Mouse (Mus musculus): ENCODE results near the gene Lcat. TPM values are rescaled to one million over a fixed set of nuclear protein-coding genes. Genes with fewer than 3 reads are reported as not detected.
A peak's percentile ranks its signal among the peaks of the same experiment; 100 is the strongest.

Gene Lcat
- polyA plus RNA-seq, 3 experiments from 2014 or later, result 0.44 to 0.67 (median 0.45) TPM

DNA sequence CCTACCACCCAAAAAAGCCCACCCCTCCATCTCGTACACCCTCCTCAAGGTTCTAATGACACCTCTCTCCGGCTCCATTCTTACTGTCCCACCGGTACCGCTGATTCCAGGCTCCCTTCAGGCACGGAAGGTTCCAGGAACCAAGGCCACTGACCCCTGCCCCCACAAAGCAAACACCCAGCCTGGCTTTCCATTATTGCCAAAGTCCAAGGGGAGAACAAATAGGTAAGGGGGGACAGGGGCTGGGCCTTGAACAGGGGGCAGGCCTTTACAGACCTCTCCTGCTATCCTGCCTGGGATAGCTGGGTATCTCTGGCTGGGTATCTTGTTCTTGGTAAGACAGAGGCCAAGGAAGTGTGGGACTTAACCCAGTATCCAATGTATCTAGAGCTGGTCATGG lies 640 bp downstream of the Lcat start:
- ATAC-seq, result no peak

DNA sequence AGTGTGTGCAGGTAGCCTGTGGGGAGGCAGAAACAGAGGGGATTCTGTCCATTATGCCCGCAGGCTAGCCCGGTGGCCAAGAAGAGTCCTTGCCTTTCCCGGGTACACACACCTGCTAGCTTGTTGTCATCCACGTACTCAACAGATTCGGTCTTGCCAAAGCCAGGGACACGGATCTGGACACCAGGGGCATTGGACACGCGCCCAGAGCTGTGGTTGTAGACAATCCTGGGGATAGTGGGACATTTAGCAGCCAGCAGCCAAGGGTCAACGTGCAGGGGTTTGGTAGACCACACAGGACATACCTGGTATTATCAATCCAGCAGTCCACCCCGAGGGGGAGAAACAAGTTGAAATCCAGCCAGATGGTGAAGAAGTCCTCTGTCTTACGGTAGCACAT lies 1.2 kb downstream of the Lcat start:
- no peak for ATAC-seq

DNA sequence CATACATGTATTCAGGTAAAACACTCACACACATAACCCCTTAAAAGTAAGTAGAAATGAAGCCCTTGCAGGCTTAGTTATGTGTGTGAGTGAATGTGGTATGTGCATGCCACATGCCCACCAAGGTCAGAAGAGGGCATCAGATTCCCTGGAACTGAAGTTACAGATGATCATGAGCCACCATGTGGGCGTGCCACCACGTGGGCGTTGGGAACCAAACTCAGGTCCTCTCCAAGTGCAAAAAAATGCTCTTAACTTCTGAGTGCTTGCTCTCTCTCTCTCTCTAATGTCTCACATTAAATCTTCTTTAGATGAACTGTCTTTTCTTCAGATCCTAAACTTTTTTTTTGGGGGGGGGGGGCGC lies 4.9 kb downstream of the Lcat start, which contains the start of gene Psmb10:
Gene Psmb10 (minus strand): TSS at position 139 of the 364 bp plus-strand sequence.
- peak; percentile 23 for ATAC-seq

DNA sequence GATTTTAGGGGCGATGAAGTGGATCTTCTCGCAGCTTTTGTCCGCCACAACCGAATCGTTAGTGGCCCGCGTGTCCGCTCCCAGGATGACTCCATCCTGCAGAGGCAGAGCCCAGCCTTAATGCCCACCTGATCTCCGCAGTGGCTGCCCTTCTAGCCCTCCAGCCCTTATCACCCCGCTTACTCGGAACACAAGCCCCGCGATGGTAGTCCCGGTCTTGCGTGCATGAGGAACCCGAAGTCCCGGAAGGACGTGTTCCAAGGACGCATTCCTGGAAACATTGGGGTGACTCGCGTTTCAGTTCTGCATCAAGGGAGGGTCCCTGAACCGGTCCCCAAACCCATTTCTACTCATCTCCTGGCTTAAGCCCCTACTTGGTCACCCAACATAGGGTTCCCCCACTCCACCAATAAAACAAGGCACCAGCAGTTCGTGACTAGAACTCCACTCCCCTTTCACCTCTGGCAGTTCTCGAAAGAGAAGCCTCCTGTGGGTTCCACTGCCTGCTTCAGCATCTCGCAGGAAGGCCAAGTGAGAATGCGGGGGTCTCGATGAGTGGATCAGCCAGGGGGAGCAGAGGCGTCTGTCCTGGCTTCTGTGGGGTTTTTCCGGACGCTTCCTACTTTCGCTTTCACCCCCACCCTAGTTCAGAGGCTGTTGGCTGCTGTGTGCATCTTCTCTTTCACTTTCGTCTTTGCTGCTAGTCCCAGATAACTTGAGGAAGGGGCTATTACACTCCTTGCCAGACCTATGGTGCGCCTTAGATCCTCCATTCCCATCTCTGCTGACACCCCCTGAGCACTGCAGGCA lies 5.5 kb downstream of the Lcat start:
- ATAC-seq, result peak; percentile 91

DNA sequence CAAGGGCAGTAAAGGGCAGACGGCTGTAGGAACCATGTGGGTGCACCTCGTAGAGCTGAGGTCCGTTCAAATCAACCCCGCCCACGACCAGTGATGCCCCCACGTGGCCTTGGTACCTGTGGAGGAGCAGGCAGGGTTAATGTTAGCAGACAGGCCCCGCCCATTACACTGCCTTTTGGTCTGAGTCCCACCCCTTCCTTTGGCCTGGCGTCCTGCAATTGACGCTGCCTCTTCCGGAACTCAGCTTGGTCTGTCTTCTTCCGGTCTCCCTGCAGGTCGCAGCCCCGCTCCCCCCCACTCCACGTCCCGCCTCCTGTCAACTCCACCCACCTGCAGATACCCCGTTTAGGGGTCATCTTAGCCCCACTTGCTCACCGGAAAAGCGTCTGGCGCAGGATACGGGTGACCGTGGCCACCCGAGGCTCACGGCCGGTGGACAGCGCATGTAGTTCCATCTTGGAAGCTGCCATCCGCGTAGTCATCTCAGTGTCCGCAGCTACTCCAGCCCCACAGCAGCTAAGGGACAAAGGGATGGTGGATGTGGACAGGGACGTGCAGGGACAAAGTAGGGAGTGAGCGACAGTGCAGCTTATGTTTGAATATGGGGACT lies 6.2 kb downstream of the Lcat start:
- peak; percentile 46 for ATAC-seq

DNA sequence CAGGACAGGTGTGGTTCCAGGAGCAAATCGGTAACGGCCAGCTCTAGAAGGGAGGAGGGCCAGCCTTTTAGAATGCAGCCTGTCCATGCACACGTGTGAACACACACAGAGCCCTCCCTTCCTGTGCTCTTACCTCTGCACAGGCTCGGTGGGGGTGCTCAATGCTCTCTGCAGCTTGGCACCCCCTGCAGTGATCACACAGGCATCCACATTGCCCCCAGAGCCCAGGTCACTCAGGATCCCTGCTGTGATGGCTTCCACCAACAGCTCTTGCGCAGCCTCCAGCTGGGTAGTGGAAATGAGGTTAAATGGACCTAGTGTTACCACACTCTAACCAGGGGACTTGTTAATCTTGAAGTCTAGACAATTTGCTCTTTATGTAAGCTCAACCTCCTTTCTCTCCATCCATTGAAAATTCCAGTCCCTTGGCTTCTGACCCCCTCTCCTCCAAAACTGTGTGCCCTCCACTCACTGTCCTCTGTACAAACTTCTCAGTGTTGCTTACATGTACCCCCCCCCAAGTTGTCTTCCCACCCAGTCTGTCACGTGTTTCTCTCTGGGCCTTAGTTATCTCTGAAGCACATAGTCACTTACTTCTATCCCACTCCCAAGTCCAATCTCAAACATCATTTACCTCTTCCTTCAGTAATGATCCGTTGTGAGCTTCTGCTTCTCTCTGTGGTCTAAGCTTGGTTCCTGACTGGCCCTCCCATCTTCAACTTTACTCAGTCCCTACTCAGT lies 7.1 kb downstream of the Lcat start:
- ATAC-seq, result no peak

DNA sequence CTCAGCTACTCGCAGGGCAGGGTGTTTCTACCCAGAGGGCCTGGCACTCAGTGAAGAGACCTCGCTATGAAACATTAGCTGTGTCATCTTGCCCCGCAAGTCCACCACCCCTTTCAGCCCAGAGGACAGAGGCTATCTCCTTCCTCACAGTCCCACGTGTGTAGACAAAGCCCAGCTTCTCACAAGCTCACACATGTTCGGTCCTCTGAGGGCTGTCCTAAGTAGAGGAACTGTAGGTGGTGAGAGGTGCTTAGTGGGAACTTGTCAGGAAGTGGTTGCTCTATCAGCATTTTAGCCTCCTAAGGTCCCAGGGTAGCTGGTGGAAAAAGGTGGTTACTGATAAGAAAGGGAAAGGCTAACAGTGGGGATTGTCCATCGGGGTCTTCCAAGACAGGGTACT lies 8.1 kb downstream of the Lcat start:
- no peak for ATAC-seq

DNA sequence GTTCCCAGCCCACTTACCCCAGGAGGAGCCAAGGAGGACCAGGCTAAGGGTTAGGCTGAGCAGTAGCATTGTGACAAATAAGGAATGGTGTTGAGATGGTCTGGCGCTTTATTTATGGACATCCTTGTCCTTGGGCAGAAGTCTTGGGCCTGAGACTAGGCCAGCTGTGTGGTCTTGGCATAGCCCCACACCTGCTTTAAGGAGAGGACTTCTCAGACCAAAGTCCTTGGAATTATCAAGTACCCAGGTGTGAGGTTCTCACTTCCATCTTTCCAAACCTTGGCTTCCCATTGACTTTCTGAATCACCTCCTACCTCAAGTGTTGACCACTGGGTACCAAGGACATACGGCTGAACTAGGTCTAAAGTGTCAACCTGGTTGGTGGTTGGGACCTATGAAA lies 9.4 kb downstream of the Lcat start, which contains the start of gene Ctrl:
Gene Ctrl (minus strand): TSS at position 101 of the 400 bp plus-strand sequence.
- no peak for ATAC-seq

DNA sequence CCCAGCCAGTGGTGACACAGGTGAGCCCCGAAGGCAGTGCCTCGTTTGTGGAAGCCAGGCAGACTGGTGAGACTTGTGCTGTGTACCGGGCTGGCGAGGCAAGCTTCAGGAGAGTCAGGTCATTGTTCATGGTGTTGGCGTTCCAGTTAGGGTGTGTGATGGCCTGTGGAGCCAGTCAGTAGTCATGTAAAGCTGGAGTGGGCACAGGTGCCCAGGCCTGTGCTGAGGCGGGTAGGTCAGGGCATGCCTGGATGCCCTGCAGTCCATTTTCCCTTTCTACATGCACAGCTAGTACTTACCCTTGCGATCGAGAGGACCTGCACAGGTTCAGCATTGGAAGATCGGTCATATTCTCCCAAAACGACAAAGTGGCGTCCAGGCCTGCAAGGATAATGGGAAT lies 10.7 kb downstream of the Lcat start:
- ATAC-seq, result no peak

DNA sequence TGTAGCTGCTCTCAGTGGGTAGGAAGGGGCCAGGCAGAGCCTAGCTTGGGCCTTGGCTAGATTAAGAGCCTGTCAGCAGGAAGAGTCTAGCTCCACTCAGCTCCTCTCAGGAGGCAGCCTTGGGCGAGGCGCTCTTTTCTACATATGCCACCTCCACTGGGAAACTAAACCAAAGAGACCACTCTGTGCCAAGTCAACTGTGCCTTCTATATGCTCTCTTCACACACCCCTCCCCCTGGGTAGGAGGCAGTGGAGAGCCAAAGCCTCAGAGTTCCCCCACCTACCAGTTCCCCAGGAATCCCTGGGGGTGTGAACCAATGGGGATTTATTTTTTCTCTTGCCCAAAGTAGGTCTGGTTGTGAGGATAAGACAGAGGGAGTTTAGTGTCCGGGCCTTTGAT lies 11.9 kb downstream of the Lcat start:
- no peak for ATAC-seq

DNA sequence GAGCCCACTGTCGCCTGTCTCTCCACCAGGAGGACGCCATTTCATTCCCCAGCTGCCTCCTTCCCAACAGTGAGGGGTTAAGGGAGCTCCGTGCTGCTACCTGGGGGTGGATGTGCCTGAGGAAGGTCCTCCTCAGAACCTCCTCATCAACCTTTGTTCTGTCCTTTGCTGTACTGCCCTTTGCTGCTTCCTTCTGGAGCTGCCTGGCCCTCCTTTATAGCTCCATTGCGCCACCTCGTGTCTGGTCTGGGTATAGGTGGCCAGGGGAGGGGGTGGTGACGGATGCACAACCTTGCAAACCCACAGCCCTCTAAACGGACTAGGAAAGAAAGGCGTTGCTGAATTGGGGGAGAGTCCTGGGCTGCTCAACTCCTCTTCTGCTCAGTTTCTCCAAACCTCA lies 12.6 kb downstream of the Lcat start:
- ATAC-seq, result peak; percentile 82

DNA sequence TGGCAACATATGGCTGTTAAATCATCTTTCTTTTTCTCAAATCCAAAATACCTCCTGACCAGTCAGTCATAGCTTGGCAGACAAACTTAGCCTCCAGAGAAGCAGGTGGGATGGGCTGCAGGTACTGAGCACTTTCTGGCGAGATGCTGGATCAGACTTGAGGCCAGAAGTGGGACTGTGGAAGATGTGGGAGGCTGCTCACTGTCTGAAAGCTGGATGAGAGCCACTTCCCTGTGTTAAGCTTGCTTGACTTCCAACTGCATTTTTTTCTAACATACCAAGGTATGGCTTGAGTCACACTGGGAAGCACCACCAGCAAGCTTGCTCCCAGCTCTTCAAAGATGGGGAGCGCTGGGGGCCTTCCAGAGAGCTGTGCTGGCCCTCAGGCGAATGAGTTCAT lies 18.1 kb downstream of the Lcat start:
- ATAC-seq, result no peak

DNA sequence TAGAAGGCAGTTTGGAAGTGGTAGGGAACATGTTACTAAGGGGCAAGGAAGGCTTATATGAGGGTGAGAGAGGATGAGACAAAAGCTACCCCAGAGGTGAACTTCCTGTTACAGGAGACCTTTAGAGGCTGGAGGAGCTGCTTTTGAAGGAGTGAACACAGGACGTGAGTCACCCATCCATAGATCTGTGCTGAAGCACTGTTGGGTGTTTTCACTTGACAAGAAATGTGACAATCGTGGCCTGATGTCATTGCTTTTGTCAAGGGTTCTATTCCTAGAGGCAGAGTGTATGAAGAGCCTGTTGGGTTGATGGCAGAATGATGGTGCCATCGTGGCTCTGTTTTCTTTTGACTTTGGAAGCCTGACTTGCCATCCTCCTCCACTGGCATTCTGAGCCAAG lies 23.8 kb downstream of the Lcat start:
- ATAC-seq, result peak; percentile 94

DNA sequence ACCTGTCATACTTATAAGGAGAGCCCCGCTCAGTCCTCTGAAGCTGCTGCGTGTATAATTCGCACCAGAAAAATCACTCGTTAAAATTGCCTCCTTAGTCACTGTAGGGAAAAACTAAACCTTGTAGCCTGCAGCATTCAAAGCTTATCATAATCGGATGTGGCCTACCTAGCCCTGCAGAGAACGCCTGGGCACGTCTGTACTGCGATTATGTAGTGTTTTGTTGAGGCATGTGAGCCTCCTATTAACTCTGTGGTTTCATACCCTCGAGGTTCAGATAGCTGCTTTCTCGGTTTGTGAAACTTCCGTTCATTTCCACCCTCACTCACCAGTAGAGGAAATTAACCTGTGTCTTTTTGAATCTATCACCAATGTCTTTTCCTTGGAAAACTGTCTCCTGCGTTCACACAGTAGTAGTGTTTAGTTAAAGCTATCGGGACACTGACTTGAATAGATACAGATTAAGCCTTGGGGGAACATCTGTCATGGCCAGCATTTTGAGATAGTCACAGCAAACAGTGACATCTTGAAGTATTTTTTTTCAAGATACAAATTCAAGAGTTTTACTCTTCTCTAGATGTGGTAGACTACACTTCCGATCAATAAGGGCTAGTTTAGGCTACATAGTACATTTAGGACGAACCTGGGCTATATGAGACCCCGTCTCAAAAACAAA lies 42.1 kb downstream of the Lcat start:
- peak; percentile 70 for ATAC-seq

DNA sequence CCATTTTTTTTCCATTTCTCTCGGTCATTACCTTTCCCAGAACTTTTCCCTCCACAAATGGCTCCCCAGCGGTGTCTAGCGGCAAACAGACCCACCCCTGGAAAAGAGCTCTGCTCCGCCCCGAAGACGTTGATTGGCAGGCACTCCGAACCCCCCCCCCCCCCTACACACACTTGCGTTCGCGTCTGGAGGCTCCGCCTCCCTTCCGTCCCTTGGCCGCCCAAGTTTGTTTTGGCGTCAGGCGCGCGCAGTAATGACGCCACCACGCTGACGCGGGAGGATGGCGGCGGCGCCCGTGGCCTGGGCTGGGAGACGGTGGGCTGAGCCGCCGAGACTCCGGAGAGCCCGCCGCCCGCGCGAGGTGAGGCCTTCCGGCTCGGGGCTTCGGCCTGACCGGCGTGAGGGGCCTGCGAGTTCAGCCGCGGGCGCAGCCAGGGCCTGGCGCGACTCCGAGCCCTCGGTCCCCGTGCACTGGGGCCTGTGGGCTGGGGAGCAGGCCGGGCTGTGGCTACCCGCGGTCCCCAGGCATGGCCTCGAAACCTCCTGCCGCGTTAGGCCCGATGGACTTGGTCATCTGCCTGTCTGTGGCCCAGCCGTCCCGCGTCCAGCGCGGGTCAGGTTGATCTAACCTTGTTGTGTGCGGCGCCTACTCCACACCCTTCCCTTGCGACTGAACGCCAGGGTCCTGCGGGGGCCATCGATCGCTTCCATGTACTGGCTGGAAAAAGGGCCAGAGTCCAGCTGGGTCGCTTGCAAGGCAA lies 42.8 kb downstream of the Lcat start, which contains the start of gene Pskh1:
Gene Pskh1 (plus strand): TSS at position 262 of the 761 bp plus-strand sequence.
- ATAC-seq, result peak; percentile 88

DNA sequence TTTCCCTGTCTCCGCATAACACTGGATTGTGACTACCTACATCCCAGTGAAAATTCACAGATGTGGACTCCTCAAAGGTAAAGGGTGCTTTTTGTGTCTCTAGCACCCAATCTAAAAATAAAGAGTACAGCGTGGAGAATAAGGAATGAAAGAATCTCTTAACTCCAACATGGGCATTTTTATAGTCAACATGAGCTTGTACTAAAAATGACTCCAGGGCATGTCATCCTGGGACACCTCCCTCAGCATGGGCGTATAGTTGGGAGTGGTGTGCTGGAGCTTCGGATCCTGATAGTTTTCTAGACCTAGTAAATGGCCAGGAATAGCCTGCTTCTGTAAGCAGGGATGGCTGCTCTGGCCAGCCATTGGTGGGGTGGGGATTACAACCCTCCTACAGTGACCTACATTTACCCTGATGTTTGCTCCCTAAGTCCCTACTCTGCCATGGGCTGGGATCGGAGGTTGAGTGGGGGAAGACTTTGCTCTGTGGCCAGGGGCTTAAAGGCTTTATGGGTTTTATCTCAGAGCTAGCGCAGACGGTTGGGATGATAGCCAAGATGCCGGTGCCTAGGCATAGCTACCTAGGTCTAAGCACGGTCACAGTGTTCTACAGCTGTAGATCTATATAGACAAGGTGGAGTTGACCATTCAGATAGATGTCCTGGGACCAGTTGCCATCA lies 45.2 kb downstream of the Lcat start:
- ATAC-seq, result no peak

DNA sequence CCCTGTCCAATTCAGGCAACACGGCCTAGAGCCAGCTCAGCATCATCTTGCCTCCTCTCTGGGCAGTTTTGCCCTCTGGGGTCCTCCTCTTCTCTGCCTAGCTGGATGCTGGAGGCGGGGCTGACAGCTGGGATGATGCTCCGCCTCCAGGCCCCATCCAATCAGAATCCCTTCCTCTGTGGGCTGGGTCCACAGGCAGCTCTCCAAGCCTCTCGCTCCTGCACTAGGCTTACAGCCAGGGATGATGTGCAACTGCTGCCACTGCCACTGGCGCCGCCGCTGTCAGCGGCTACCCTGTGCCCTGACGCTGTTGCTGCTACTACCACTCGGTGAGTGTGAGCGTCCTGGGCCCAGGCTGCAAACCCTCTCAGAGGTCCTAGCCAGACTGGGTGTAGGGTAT lies 49.8 kb downstream of the Lcat start, which contains the start of gene Nrn1l:
Gene Nrn1l (plus strand): TSS at position 229 of the 400 bp plus-strand sequence.
- no peak for ATAC-seq

DNA sequence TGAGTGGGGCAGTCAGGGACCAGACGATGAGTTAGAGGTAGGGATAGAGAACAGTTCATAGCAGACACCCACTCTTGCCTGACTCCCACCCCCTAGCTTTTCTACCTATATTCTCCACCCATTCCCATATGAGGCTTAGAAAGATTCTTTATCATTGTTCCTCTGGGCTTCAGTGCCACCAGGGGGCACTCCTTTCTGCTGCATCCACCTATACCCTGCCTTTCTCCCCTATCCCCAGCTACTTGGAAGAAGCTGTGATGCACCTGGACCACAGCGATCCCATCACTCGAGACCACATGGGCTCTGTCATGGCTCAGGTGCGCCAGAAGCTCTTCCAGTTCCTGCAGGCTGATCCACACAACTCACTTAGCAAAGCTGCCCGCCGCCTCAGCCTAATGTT lies 50.8 kb downstream of the Lcat start:
- ATAC-seq, result no peak

DNA sequence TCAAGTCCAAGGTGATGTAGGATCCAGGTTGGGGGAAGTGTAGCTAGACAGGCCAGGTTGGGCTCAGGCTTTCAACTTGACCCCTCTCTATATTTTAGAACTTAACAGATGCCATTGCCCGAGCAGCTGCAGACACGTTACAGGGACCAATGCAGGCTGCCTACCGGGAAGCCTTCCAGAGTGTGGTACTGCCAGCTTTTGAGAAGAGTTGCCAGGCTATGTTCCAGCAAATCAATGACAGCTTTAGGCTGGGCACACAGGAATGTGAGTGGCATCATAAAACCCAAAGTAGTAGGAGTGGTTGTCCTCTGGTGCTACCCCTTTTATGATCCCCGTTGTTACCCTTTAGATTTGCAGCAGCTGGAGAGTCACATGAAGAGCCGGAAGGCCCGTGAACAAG lies 52.3 kb downstream of the Lcat start:
- ATAC-seq, result no peak

DNA sequence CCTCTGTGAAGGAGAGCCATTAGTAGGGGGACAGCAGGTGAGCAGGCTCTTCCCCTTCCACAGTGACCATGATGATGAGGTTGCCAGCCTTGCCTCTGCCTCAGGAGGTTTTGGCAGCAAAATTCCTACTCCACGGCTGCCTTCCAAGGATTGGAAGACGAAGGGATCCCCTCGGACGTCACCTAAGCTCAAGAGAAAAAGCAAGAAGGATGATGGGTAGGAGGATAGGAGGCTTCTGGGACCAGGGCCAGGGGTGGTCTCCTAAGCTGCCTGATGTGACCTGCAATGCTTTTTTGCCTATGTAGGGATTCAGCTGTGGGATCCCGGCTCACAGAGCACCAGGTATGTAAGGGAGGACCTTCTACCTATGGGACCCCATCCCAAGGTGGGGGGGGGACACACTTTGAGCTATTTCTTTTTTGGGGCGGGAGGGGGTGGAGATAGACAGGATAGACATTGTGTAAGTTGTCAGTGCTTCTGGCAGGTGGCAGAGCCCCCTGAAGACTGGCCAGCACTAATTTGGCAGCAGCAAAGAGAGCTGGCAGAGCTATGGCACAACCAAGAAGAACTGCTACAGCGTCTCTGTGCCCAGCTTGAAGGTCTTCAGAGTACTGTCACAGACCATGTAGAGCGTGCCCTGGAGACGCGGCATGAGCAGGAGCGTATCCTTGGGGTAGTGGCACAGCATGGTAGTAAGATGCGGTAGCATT lies 53.3 kb downstream of the Lcat start:
- ATAC-seq, result no peak
